Mouse (Mus musculus) MEL (cell line): ENCODE measurements at regions not wholly inside any gene's neighbourhood (a gene's known extent, or its start where the extent isn't known, plus 50 kb on each side); places are given as distances from the start of the nearest gene placed in this dataset.

Experiments used
- CTCF ChIP-seq, 3 experiments: IDR thresholded peaks in 2 of 3; conservative IDR thresholded peaks in 1 of 3; 2 replicates each; pipeline ENCODE4 v1.5.1; 2011 to 2012; ENCODE audit warnings: low read length in 3 of 3, low read depth in 2 of 3, mild to moderate bottlenecking in 2 of 3, improper control_type of control experiment in 1 of 3, inconsistent platforms in 1 of 3, mixed read lengths in 1 of 3, moderate library complexity in 1 of 3; ENCODE audit not compliant: control insufficient read depth in 1 of 3, insufficient read depth in 1 of 3, poor library complexity in 1 of 3, severe bottlenecking in 1 of 3
- ETS1 ChIP-seq: IDR thresholded peaks from 2 replicates; pipeline ENCODE4 v1.6.1; 2012; ENCODE audit warnings: low read depth, mild to moderate bottlenecking, inconsistent platforms, low read length, improper control_type of control experiment, moderate library complexity
- GATA1 ChIP-seq: IDR thresholded peaks from 2 replicates; pipeline ENCODE4 v1.6.1; 2011; ENCODE audit warnings: low read depth, low read length, improper control_type of control experiment
- HCFC1 ChIP-seq: IDR thresholded peaks from 2 replicates; pipeline ENCODE4 v1.6.1; 2012; ENCODE audit warnings: low read depth, mild to moderate bottlenecking, inconsistent platforms, low read length, improper control_type of control experiment, moderate library complexity
- NELFE ChIP-seq: IDR thresholded peaks from 2 replicates; pipeline ENCODE4 v1.6.1; 2011; ENCODE audit warnings: low read depth, low read length, improper control_type of control experiment
- POLR2A ChIP-seq, 2 experiments: IDR thresholded peaks; 2 replicates each; pipeline ENCODE4 v1.6.1; 2011 to 2012; ENCODE audit warnings: low read length in 2 of 2, mild to moderate bottlenecking in 2 of 2, control low read depth in 1 of 2, improper control_type of control experiment in 1 of 2, low read depth in 1 of 2, moderate library complexity in 1 of 2; ENCODE audit not compliant: control insufficient read depth in 1 of 2, insufficient read depth in 1 of 2, poor library complexity in 1 of 2
- POLR2AphosphoS5 ChIP-seq: IDR thresholded peaks from 2 replicates; pipeline ENCODE4 v1.6.1; 2012; ENCODE audit warnings: low read depth, borderline replicate concordance, mild to moderate bottlenecking, inconsistent platforms, low read length, moderate library complexity, mixed read lengths
- SMC3 ChIP-seq: IDR thresholded peaks from 2 replicates; pipeline ENCODE4 v1.6.1; 2011; ENCODE audit warnings: low read depth, low read length, improper control_type of control experiment
- TAL1 ChIP-seq: IDR thresholded peaks from 2 replicates; pipeline ENCODE4 v1.6.1; 2012; ENCODE audit warnings: mild to moderate bottlenecking, inconsistent platforms, low read length, moderate library complexity, mixed read lengths
- TCF12 ChIP-seq: IDR thresholded peaks from 2 replicates; pipeline ENCODE4 v1.6.1; 2014; ENCODE audit warnings: low read depth, mild to moderate bottlenecking, inconsistent platforms, low read length, improper control_type of control experiment, moderate library complexity

DNA sequence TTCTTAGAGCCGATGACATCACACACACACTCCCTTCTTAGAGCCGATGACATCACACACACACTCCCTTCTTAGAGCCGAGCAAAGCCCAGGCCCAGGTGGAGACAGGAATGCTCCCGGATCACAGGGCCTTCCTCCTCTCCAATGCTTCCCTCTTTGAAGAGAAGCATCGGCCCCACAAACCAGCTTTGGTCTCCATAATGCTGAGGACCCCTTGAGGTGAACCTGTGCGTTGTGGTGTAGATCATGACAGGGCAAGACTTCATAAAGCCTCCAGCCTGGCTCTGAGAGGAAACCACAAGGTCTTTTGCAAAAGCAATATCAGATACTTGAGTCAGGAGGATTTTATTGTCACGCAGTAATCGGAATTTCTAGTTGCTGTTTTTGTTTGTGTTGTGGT, 55.3 kb upstream of the Rpl36-ps4 start:
- TF ChIP-seq TAL1, result no peak
- no peak for TF ChIP-seq CTCF (IDR thresholded peaks at IDR 0.05 in 2 of 3, conservative IDR thresholded peaks at IDR 0.05 in 1 of 3; ENCODE audit: control insufficient read depth in 1 of 3, insufficient read depth in 1 of 3, low read depth in 2 of 3, low read length in 3 of 3, poor library complexity in 1 of 3, severe bottlenecking in 1 of 3)
- TF ChIP-seq POLR2AphosphoS5, result no peak
- no peak for TF ChIP-seq GATA1
- no peak for TF ChIP-seq SMC3
- no peak for TF ChIP-seq POLR2A (IDR thresholded peaks at IDR 0.05; ENCODE audit: control insufficient read depth in 1 of 2, insufficient read depth in 1 of 2, low read depth in 1 of 2, low read length in 2 of 2, poor library complexity in 1 of 2)
- TF ChIP-seq NELFE, result no peak
- no peak for TF ChIP-seq TCF12
- no peak for TF ChIP-seq HCFC1
- no peak for TF ChIP-seq ETS1
